Mouse (Mus musculus) ZHBTc4 (cell line): Measurements from ENCODE around the gene Gnmt.
"Not testable (repeated sequence)": the region's sequence is repeated elsewhere in the genome, so short reads cannot be mapped to it uniquely, and the experiment has no call there.

ENCODE experiments used
- DNase-seq: peaks from one replicate; pipeline ENCODE4 v3.0.0-alpha.2; 2011; ENCODE audit warnings: low read depth, low spot score

Gene Gnmt

GRCm38 (mm10) chr17:46728904-46729318 is at the start of gene Gnmt:
Gnmt (minus strand) TSS chr17:46729168.
- peak; percentile 62 for DNase-seq

- no peak for DNase-seq
Observed at GRCm38 (mm10) chr17:46776087-46776486, 47.1 kb upstream of the Gnmt start.

GRCm38 (mm10) chr17:46775070-46775469 is 46.1 kb upstream of the Gnmt start:
- DNase-seq = no peak

GRCm38 (mm10) chr17:46774131-46774472 is 45.1 kb upstream of the Gnmt start:
- DNase-seq = no peak

- peak; percentile 57 for DNase-seq
Observed at GRCm38 (mm10) chr17:46773278-46774130, 44.5 kb upstream of the Gnmt start.

- peak; percentile 95 for DNase-seq
Observed at GRCm38 (mm10) chr17:46772404-46773277, 43.7 kb upstream of the Gnmt start, which contains the start of gene 2310039H08Rik. 2310039H08Rik (plus strand) TSS chr17:46772635.

- no peak for DNase-seq
Observed at GRCm38 (mm10) chr17:46772038-46772403, 43.1 kb upstream of the Gnmt start.

GRCm38 (mm10) chr17:46771616-46772015 is 42.6 kb upstream of the Gnmt start:
- no peak for DNase-seq

GRCm38 (mm10) chr17:46771025-46771424 is 42.1 kb upstream of the Gnmt start:
- peak; percentile 46 for DNase-seq

- DNase-seq = no peak
Observed at GRCm38 (mm10) chr17:46770546-46770945, 41.6 kb upstream of the Gnmt start.

- DNase-seq = no peak
Observed at GRCm38 (mm10) chr17:46767868-46768267, 38.9 kb upstream of the Gnmt start.

GRCm38 (mm10) chr17:46764916-46765315 is 35.9 kb upstream of the Gnmt start:
- not testable (repeated sequence) for DNase-seq

GRCm38 (mm10) chr17:46763544-46763943 is 34.6 kb upstream of the Gnmt start, which contains the start of gene Ptcra:
Ptcra (minus strand) TSS chr17:46763712.
- no peak for DNase-seq

- no peak for DNase-seq
Observed at GRCm38 (mm10) chr17:46758753-46759152, 29.8 kb upstream of the Gnmt start.

GRCm38 (mm10) chr17:46751794-46752556 is 23.0 kb upstream of the Gnmt start, which contains the start of gene Cnpy3:
Cnpy3 (minus strand) TSS chr17:46752214.
- peak; percentile 100 for DNase-seq

GRCm38 (mm10) chr17:46751056-46751793 is 22.3 kb upstream of the Gnmt start:
- no peak for DNase-seq

- no peak for DNase-seq
Observed at GRCm38 (mm10) chr17:46750580-46750979, 21.6 kb upstream of the Gnmt start.

GRCm38 (mm10) chr17:46749282-46749681 is 20.3 kb upstream of the Gnmt start:
- DNase-seq = no peak

GRCm38 (mm10) chr17:46747806-46748205 is 18.8 kb upstream of the Gnmt start:
- DNase-seq = no peak

GRCm38 (mm10) chr17:46747234-46747633 is 18.3 kb upstream of the Gnmt start:
- no peak for DNase-seq

- no peak for DNase-seq
Observed at GRCm38 (mm10) chr17:46745506-46745905, 16.5 kb upstream of the Gnmt start.
